Mouse (Mus musculus): ENCODE measurements at regions not wholly inside any gene's neighbourhood (a gene's known extent, or its start where the extent isn't known, plus 50 kb on each side); places are given as distances from the start of the nearest gene placed in this dataset.
A peak's percentile ranks its signal among the peaks of the same experiment; 100 is the strongest.

DNA sequence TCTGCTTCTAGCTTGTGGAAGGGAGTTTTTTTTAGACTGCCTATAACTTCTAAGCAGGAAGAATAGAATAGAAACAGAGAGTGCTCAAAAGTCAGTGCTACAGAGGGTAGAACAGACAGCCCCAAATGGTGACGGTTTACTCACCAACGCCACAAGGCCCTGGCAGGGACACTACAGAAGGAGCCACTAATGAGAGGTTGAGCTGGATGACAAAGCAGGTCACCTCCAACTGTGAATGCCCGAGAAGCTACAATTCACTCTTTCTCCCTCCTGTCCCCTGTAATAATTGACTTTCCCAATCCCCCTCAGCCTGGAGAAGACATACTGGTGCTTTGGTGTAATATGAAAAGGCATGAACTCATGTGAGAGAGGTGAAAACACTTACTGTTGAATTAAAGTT is 106.5 kb upstream of the Arl4c start:
- no peak for DNase-seq (ENCODE audit: low spot score in 2 of 2)

DNA sequence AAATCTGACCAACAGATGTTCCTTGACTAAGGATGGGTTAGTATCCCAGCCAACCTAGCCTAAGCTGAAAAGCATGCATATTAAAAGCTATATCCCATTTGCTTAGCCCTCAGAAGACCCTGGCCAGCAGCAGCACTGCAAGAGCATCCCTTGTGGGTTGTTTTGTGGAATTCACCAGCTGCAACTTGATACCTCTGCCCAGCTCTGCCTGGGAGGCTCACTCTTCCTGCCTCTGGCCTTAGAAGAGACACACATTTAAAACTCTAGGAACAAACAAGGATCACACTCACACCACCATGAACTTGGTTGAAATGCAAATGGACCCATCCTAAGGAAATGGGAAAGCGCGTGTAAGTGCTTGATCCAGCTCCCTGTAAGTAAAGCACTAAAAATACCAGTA is 107.7 kb upstream of the Arl4c start:
- no peak for DNase-seq (ENCODE audit: low spot score in 2 of 2)

DNA sequence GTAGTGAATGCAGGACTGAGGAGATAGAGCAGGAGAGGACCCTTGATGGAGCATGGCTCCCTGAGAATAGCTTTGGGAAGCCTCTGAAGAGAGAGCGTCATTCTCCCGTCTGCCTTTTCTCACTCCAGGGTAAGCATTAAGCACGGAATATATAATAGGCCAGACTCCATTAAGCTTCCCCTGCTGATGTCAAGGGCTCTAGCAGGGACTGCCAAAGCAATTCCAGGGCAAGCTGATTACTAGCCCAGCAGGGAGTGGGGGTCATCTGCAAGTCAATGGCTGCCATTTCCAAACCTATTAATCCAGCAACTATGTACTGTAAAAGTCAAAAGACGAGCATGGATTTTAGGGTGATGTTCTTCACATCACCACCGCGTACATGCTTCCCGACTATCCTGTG is 111.2 kb upstream of the Arl4c start:
- no peak for DNase-seq (ENCODE audit: low spot score in 2 of 2)

DNA sequence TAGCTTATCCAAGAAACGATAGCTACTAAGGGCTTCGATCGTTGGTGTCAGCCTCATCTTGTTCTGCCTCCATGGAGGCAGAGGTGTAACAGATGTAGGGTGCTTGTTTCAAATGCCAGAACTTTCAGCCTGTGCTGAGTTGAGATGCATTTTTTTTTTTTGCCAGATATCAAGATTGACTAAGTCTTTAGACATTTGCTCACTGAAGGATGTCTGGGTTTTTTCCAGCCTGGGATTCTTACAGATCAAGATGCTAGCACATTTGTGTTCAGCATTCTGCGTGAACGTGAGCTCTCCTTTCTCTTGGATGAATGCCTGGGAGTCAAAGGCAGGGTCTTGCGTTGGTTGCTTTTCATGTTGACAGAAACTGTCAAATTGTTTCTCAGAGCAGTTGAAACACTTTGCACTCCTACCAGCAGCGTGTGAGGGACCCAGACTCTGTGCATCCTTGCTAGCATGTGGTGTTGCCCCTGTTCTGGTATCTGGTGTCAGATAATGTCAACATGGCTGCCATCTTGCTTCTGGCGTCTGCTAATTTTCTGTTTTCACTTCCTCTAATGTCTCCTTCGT is 114.4 kb upstream of the Arl4c start:
- no peak for DNase-seq (ENCODE audit: low spot score in 2 of 2)

DNA sequence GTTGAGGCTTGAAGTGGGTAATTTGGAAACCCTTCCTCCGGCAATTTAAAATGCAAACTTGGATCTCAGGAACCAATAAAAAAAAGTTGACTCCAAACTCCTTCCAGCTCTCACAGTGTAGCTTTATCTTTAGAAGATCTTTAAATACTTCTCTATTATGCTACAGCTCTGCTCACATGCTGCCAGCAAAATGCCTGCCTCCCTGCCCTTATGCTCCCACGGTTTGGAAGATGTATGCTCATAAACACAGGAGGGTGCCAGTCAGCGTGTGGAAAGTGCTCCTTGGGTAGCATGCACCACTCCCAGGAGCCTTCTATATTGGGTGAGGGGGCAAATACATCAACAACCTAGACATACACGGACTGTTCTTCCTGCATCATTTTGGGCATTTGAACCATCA is 123.2 kb upstream of the Arl4c start:
- no peak for DNase-seq (ENCODE audit: low spot score in 2 of 2)

DNA sequence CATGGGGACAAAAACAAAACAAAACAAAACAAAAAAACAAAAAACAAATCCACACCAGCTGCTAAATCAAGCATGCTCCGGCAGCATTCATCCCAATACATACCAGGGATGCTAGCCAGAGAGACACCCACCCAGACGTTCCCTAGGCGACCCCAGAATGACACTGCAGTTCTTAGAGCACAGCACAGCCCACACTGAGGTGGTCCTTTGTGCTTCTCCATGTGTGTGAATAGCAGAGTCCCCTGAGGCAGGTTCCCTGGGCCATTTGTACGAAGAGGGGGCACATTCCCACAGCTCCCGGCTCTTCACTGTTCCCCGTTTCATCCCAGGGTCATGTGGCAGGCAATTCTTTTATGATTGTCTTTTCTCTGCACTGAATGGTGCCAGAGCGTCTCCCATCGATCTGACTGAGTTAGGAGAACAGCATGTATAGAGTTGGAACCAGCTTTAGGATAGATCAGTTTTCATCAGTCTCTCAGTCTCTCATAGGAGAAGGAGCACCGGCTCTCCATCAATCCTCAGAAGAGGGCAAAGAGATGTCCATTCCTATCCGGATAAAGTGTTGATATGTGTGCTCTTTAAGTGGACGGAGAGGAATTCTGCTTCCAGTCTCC is 136.7 kb upstream of the Arl4c start:
- peak in 1 of 2 experiments; percentile 12 for DNase-seq (ENCODE audit: low spot score in 2 of 2)

DNA sequence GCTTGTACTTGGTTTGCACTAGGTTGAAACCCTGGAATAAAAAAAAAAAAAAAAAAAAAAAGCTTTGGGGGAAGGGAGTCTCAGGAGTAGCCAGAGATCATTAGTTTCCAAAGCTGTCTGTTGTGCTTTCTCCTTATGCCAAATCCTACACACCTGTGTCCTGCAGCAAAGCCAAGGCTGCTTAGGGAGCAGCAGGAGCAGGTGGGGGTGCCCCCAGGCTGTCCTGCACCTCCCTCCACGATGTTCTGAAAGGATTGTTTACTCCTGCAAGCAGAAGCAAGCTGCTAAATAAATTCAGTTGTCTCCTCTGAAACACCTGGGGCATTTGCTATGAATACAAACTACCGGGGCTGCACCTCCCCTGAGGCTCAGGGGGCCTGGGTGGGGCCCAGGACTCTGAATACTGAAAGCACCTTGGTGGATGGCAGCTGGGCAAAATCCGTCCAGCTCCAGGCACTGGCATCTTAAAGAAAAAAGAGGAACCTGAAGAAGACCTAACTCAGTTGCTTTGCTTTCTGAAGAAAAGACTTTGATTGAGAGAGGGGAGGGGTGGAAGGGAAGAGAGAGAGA is 137.5 kb upstream of the Arl4c start:
- DNase-seq (ENCODE audit: low spot score in 2 of 2): peak; percentile 9 to 15

DNA sequence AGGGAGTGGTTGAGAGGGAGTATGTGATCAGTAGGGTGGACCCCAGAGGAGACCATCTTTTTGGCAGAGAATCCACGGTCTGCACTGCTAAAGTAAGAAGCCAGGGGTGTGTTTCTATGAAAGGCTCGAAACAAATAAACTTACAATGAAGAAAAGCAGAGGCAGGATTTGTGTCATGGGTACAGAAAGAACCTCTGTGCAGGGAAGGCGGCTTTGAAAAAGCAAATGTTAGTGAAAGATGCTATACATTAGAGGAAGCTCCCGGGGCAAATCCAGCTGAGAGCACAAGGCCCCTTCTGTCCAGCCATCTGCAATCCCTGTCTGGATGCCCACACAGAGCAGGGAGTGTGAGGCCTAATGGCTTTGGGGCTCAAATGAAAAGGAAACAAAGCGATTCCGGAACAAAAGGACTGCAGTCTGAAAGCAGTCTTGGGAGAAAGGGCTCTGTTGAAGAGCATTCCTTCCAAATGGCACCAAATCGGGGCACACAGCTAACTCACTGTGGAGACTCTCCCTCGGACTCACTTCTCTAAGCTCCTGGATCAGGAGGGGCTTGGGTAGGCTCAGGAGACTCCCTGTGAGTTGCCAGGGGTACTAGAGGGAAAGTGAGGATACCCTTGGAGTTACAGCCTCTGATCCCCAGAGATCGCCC is 138.1 kb upstream of the Arl4c start:
- peak; percentile 18 to 38 for DNase-seq (ENCODE audit: low spot score in 2 of 2)

DNA sequence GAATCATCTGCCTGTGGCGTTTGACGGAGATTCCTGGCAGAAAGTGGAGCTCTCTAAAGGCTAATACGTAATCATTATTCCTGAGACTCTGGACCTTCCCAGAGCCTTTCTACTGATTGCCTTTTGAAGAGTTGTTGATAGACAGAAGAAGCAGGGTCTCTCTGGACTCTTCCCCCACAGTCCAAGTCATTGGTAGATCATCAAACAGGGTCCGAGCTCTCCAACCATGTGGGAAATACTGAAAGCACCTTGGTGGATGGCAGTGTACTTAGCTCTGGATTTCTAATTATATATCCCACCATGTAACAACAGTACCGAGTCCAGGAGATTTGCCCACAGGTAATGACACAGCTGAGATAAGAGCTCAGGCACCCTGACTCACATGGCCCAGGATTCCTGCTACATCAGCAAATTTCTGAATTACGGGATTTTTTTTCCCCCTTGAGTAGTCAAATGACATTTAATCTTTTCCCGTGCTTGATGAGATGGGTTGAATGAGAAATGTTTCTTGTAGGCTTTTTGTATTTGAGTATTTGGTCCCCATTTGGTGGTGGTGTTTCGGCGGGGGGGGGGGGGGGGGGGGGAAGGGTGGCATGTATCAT is 139.1 kb upstream of the Arl4c start:
- no peak for DNase-seq (ENCODE audit: low spot score in 2 of 2)

DNA sequence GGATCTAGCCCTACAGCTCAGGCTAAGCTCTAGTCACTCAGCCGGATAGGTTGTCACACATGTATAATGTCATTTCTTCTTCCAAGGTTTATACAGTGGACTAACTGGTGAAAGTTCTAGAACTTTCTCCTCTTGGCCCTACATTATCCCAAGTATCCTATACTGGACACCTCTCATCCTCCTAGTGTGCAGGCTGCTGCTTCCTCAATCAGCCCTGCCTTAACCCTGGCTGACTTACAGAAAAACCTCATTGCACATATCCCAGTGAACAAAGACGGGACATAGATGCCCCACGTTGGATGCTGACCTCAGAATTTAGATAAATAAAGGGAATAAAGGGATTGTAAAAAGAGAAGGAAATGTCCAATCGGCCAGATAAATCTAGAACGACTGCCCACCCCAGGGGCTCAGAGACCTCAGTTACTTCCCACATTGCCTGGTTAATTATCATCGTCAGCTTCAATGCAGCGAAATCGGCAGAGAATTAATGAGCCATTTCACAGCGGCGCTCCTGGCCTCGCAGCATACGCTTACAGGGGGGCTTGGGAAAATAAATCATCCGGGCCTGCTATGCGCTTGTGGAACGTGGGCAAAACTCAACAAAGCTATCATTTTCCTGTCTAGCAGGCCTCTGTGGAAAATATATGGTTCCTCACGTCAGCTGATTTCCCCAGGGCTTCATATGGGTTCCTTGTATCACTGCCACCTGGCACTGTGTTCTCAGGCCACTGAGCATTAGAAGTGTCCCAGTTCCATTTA is 145.5 kb upstream of the Arl4c start:
- no peak for DNase-seq (ENCODE audit: low spot score in 2 of 2)

DNA sequence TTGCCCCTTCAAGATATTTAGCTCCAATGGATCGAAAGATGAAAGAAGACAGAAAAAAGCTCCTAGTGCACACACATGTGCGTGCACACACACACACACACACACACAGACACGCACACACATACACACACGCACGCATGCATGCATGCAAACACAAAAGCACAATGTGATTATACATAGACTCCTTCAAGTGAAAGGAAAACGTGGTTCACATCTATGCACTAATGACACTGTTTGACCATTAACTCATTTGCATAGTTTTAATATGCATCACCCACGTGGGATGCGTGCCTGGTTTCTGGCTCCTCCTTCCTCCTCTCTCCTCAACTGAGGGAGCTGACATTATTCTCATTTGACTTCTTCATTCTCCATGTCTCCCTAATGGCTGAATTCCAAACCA is 146.2 kb upstream of the Arl4c start:
- no peak for DNase-seq (ENCODE audit: low spot score in 2 of 2)

DNA sequence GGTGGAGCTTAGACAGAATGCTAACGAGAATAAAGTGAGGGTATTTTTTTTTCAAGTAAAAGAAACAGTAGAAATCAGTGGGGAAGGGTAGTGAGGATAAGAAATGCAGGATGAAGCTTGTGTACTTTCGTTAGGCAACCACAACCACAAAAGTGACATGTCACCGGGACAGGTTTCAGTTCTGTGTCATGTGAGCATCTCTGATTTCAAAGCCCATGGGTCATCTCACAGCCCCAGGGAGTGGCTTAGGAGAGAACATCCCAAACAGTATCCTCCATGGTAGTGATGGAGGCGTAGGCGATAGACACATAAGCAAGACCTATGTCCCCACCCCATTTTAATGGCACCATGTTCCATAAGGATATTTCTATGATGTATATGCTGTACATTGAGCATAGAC is 147.4 kb upstream of the Arl4c start:
- DNase-seq (ENCODE audit: low spot score in 2 of 2): no peak

DNA sequence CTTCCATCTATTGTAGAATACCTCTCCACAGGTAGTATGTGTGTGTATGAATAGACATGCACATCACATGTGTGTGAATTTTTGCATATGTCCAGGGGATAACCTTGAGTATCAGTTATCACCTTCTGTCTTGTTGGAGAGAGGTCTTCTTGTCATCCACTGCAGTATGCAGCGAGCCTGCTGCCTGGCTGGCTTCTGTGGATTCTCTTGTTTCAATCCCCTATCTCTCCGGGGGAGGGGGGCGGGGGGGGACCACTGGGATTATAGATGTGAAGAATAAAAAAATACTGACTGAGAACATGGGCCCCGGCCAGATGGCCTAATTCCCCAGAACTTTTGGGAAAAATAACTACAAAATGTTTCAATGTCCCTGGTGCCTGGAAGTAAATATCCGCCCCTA is 149.9 kb upstream of the Arl4c start:
- DNase-seq (ENCODE audit: low spot score in 2 of 2): no peak

DNA sequence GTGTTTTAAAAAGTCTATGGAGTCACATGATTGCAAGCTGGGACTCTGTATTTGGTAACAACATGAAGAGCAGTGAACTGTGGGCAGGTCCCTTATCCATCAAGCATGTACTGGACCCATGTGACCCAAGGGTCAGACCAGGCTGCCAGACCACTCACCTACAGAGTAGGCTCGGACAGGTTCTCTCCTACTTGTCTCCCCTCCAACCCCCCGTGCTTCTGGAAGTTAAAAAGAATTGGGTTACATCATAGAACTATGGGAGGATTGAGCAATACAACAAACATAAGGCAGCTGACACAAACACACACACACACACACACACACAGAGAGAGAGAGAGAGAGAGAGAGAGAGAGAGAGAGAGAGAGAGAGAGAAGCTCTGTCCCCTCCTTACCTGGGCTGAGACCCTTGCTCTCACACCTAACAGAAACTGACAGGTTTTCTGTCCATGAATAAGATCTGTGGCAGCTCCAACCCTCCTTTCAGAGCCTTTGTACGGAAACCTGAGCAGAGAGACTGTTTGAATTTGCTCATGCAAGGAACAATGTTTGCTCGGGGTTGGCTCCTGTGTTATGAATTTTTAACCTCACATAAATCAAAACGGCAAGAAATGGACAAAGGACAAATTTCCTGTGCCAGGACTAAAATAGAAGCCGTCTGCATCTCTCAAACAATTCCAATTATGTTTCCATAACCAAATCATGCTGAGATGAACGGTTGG is 159.0 kb upstream of the Arl4c start:
- no peak for DNase-seq (ENCODE audit: low spot score in 2 of 2)

DNA sequence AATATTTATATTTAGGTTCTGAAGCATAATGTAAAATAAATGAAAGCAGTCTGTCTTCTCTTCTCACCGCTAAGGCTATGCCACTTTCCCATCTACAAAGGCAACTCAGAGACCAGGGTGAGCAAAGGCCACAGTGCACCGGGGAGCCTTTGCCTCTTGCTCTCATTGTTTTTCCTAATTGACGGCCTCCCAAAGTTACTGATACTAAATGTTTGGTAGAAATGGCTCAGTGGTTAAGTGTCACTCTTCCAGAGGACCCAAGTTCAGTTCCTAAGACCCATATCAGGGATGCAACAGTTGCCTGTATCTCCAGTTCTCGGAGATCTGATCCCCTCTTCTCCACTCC is 159.5 kb upstream of the Arl4c start:
- no peak for DNase-seq (ENCODE audit: low spot score in 2 of 2)

DNA sequence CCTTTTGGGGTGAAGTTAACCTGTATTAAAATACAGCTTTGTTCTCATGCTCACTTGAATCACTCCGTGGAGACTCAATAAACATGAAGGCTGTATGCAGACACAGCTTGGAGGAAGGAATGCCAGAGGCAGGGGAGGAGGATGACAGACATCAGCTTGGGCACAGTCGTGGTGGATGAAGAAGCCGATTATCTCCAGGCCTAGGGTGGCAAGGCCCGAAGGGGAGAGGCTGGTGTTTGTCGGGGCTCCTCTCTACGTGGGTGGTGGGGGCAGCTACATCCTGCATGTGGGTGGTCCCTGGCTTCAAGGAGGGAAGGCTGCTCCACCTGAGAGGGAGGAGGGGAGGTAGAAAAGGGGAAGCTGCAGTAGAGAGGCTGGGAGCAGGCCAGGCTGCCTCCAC is 163.4 kb upstream of the Arl4c start:
- no peak for DNase-seq (ENCODE audit: low spot score in 2 of 2)

DNA sequence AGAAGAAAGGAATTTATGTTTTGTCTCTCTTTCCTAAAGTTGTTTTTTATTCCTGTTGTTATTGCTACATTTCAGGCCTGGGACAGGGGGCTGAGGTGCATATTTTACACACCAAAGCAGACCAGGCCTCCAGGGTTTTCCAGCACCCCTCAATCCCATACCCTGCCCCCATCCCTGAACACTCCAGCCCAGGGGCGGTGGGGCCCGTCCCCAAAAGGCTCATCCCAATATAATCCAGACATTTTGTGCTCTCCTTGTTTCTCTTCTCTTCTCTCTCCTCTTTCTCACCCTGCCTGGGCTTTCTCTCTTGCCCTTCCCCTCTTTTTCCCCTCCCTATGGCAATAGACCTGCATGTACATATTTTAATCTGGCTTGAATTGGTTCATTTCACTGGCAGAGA is 164.6 kb upstream of the Arl4c start:
- no peak for DNase-seq (ENCODE audit: low spot score in 2 of 2)

DNA sequence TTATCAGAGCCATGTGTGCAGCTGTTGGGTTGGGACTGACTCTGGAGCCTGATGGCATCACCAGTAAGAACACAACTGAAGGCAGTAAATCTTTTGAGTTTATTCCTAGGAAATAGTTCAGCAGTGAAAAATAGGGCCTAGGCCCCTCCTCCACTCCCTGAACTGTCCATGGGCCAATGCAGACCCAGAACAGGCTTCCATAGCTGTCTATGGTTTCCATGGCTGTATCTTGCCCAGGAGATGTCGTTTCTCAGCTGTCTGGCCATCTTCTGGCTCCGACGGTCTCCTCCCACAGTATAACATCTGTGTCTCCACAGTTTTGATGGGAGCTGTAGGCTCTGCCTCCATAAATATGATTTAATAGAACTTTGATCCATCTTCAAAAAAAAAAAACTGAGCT is 165.1 kb upstream of the Arl4c start:
- no peak for DNase-seq (ENCODE audit: low spot score in 2 of 2)

DNA sequence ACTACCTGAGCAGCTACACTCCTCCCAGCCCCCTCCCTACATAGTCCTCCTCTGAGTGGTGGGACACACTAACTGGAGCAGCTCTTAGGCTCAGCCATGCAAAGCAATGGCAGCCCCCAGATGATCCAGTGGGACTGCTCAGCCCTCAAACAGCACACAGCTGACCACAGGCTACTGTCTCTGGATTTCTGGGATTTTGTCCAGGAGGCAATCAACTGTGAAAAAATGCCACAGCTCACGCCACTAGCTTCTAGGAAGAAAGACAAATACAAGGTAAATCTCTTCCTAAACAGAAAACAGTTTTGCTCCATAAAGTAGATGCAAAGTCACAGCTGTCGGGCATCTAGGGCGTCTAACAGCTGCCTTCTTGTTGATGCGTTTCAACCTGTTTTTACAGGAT is 167.9 kb upstream of the Arl4c start:
- no peak for DNase-seq (ENCODE audit: low spot score in 2 of 2)

DNA sequence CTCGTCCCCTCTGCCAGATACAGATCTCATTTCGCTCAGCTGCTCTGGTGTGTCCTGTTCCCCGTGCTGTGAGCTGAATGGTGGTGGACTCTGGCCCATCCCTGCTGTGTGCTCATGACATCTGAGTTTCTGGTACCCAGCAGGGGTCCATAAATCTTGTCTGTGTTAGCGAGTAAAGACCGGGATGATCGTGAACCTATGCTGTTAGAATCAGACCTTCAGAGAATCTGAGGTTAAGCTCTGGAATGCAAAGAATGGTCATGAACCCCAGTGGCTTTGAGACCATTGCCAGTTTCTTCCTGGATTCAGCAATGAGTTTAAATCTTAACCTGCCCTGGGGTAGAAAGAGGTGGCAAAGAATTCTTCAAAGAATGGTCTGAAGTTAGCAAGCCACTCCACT is 173.3 kb upstream of the Arl4c start:
- DNase-seq (ENCODE audit: low spot score in 2 of 2): no peak

DNA sequence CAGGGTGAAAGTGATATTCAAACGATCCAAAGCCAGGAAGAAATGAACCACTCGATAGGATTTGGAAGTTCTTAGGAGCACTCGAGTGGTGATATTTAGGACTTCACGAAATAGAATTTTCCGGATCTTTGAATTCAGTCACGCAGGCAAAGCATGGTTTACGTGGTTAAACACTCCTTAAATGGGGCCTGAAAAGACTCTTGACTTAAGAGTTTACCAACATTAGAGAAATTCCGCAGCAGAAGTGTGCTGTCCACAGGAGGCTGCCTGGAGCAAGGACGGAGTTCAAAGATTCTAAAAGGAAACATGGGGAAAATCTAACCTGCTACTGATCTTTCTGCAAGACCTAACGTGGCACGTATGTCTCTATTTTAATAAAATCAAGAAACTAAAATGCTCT is 175.4 kb upstream of the Arl4c start:
- no peak for DNase-seq (ENCODE audit: low spot score in 2 of 2)

All from layer of hippocampus, postnatal 10 days (tissue).